Mouse (Mus musculus): ENCODE results near the gene Aldh3b1. TPM values are rescaled to one million over a fixed set of nuclear protein-coding genes. Genes with fewer than 3 reads are reported as not detected.
"Not testable (repeated sequence)": the region's sequence is repeated elsewhere in the genome, so short reads cannot be mapped to it uniquely, and the experiment has no call there.

The Aldh3b1 gene
- polyA plus RNA-seq, 1 experiment from 2014 or later = 1.3 TPM

GRCm38 (mm10) chr19:3957296-3958036, 27.9 kb upstream of the Aldh3b1 start:
- H3K4me1 ChIP-seq; H3K9me3 ChIP-seq; H3K27me3 ChIP-seq; H3K4me3 ChIP-seq; H3K4me2 ChIP-seq (replicated peaks); H3K27ac ChIP-seq; H3K36me3 ChIP-seq; H3K9ac ChIP-seq; ATAC-seq (ENCODE audit: low FRiP score, low read depth): not testable (repeated sequence)
- WGBS = 72% methylated on average over 5 of the region's 5 CpGs

GRCm38 (mm10) chr19:3955804-3956203, 26.2 kb upstream of the Aldh3b1 start:
- no peak overlapping the region for H3K4me3 ChIP-seq
- WGBS = 49% methylated on average over 4 of the region's 4 CpGs
- H3K9me3 ChIP-seq = no peaks in the 10 kb centered on the region
- no peak overlapping the region for H3K27ac ChIP-seq
- no peak overlapping the region for H3K4me2 ChIP-seq (replicated peaks)
- H3K9ac ChIP-seq = no peak overlapping the region
- no peaks in the 10 kb centered on the region for H3K36me3 ChIP-seq
- no peaks in the 10 kb centered on the region for H3K27me3 ChIP-seq
- H3K4me1 ChIP-seq = no peaks in the 10 kb centered on the region
- ATAC-seq (ENCODE audit: low FRiP score, low read depth) = no peak

GRCm38 (mm10) chr19:3955033-3955432, 25.4 kb upstream of the Aldh3b1 start:
- Histone ChIP-seq H3K36me3 (no peaks in the 10 kb centered on the region), H3K4me3 (no peak overlapping the region), H3K27me3 (no peaks in the 10 kb centered on the region), H3K27ac (no peak overlapping the region), H3K9me3 (no peaks in the 10 kb centered on the region), H3K4me1 (no peaks in the 10 kb centered on the region), H3K9ac (no peak overlapping the region), H3K4me2 (replicated peaks) (no peak overlapping the region)
- WGBS = 71% methylated on average over 3 of the region's 3 CpGs
- ATAC-seq (ENCODE audit: low FRiP score, low read depth) = no peak

- Histone ChIP-seq H3K27me3 (no peaks in the 10 kb centered on the region), H3K4me1 (no peaks in the 10 kb centered on the region), H3K4me2 (replicated peaks) (no peak overlapping the region), H3K27ac (no peak overlapping the region), H3K4me3 (no peak overlapping the region), H3K9ac (no peak overlapping the region), H3K36me3 (no peaks in the 10 kb centered on the region), H3K9me3 (no peaks in the 10 kb centered on the region)
- 65% methylated on average over 1 of the region's 1 CpGs for WGBS
- ATAC-seq (ENCODE audit: low FRiP score, low read depth) = no peak
Measured at GRCm38 (mm10) chr19:3952099-3952498, 22.5 kb upstream of the Aldh3b1 start.

- H3K27me3 ChIP-seq = no peaks in the 10 kb centered on the region
- H3K27ac ChIP-seq = no peak overlapping the region
- no peak overlapping the region for H3K4me2 ChIP-seq (replicated peaks)
- ATAC-seq (ENCODE audit: low FRiP score, low read depth) = no peak
- no peaks in the 10 kb centered on the region for H3K9me3 ChIP-seq
- H3K9ac ChIP-seq = no peak overlapping the region
- H3K4me1 ChIP-seq = no peaks in the 10 kb centered on the region
- no peaks in the 10 kb centered on the region for H3K36me3 ChIP-seq
- no peak overlapping the region for H3K4me3 ChIP-seq
Measured at GRCm38 (mm10) chr19:3951461-3951860, 21.9 kb upstream of the Aldh3b1 start.

GRCm38 (mm10) chr19:3950331-3950730, 20.7 kb upstream of the Aldh3b1 start:
- Histone ChIP-seq H3K4me3 (no peak overlapping the region), H3K36me3 (no peaks in the 10 kb centered on the region), H3K27ac (no peak overlapping the region), H3K4me1 (no peaks in the 10 kb centered on the region), H3K9ac (no peak overlapping the region), H3K9me3 (no peaks in the 10 kb centered on the region), H3K4me2 (replicated peaks) (no peak overlapping the region), H3K27me3 (no peaks in the 10 kb centered on the region)
- ATAC-seq (ENCODE audit: low FRiP score, low read depth) = no peak
- WGBS = 76% methylated on average over 3 of the region's 3 CpGs

GRCm38 (mm10) chr19:3948546-3948945, 18.9 kb upstream of the Aldh3b1 start:
- no peak for ATAC-seq (ENCODE audit: low FRiP score, low read depth)
- no peak overlapping the region for H3K9ac ChIP-seq
- 68% methylated on average over 14 of the region's 14 CpGs for whole genome bisulfite sequencing
- H3K4me2 ChIP-seq (replicated peaks) = no peak overlapping the region
- no peak overlapping the region for H3K27ac ChIP-seq
- H3K4me1 ChIP-seq = no peaks in the 10 kb centered on the region
- H3K27me3 ChIP-seq = peaks cover 6% of the 10 kb centered on the region; the same call in 1 of the 2 replicates
- no peaks in the 10 kb centered on the region for H3K9me3 ChIP-seq
- no peaks in the 10 kb centered on the region for H3K36me3 ChIP-seq
- H3K4me3 ChIP-seq = no peak overlapping the region

- Histone ChIP-seq H3K27ac (no peak overlapping the region), H3K27me3 (peaks cover 12% of the 10 kb centered on the region; the same call in 1 of the 2 replicates), H3K4me1 (no peaks in the 10 kb centered on the region), H3K9me3 (no peaks in the 10 kb centered on the region), H3K36me3 (no peaks in the 10 kb centered on the region), H3K4me2 (replicated peaks) (no peak overlapping the region), H3K4me3 (no peak overlapping the region), H3K9ac (no peak overlapping the region)
- no peak for ATAC-seq (ENCODE audit: low FRiP score, low read depth)
- 74% methylated on average over 3 of the region's 3 CpGs for WGBS
Measured at GRCm38 (mm10) chr19:3947813-3948212, 18.2 kb upstream of the Aldh3b1 start.

- H3K9me3 ChIP-seq = no peaks in the 10 kb centered on the region
- no peaks in the 10 kb centered on the region for H3K36me3 ChIP-seq
- no peak overlapping the region for H3K27ac ChIP-seq
- peaks cover 15% of the 10 kb centered on the region; the same call in 1 of the 2 replicates for H3K27me3 ChIP-seq
- H3K4me1 ChIP-seq = no peaks in the 10 kb centered on the region
- H3K4me3 ChIP-seq = no peak overlapping the region
- peak; percentile 64 for ATAC-seq (ENCODE audit: low FRiP score, low read depth)
- 15% methylated on average over 2 of the region's 2 CpGs for WGBS
- no peak overlapping the region for H3K4me2 ChIP-seq (replicated peaks)
- H3K9ac ChIP-seq = no peak overlapping the region
Measured at GRCm38 (mm10) chr19:3946715-3947114, 17.1 kb upstream of the Aldh3b1 start.

GRCm38 (mm10) chr19:3945872-3946564, 16.4 kb upstream of the Aldh3b1 start:
- Histone ChIP-seq H3K9me3 (no peaks in the 10 kb centered on the region), H3K4me2 (replicated peaks) (no peak overlapping the region), H3K4me3 (no peak overlapping the region), H3K27me3 (peaks cover 15% of the 10 kb centered on the region; the same call in 1 of the 2 replicates), H3K27ac (no peak overlapping the region), H3K36me3 (no peaks in the 10 kb centered on the region), H3K4me1 (no peaks in the 10 kb centered on the region), H3K9ac (no peak overlapping the region)
- WGBS = 31% methylated on average over 10 of the region's 10 CpGs
- no peak for ATAC-seq (ENCODE audit: low FRiP score, low read depth)

- no peak for ATAC-seq (ENCODE audit: low FRiP score, low read depth)
- H3K36me3 ChIP-seq = no peaks in the 10 kb centered on the region
- H3K4me1 ChIP-seq = no peaks in the 10 kb centered on the region
- 0 out of 2 replicates have a peak overlapping the region, but pooled peaks have one; percentile 25 for H3K9ac ChIP-seq
- 28% methylated on average over 27 of the region's 27 CpGs for WGBS
- peak overlapping the region; percentile 36 for H3K4me2 ChIP-seq (replicated peaks)
- H3K27me3 ChIP-seq = peaks cover 15% of the 10 kb centered on the region; the same call in 1 of the 2 replicates
- H3K9me3 ChIP-seq = no peaks in the 10 kb centered on the region
- H3K4me3 ChIP-seq = no peak overlapping the region
- no peak overlapping the region for H3K27ac ChIP-seq
Measured at GRCm38 (mm10) chr19:3942986-3943735, 13.6 kb upstream of the Aldh3b1 start.

- no peaks in the 10 kb centered on the region for H3K9me3 ChIP-seq
- H3K4me1 ChIP-seq = no peaks in the 10 kb centered on the region
- no peak overlapping the region for H3K4me3 ChIP-seq
- no peak overlapping the region for H3K27ac ChIP-seq
- WGBS = 83% methylated on average over 7 of the region's 7 CpGs
- peaks cover 15% of the 10 kb centered on the region; the same call in 1 of the 2 replicates for H3K27me3 ChIP-seq
- no peaks in the 10 kb centered on the region for H3K36me3 ChIP-seq
- no peak overlapping the region for H3K4me2 ChIP-seq (replicated peaks)
- H3K9ac ChIP-seq = no peak overlapping the region
- no peak for ATAC-seq (ENCODE audit: low FRiP score, low read depth)
Measured at GRCm38 (mm10) chr19:3942315-3942714, 12.7 kb upstream of the Aldh3b1 start.

Data from limb, embryonic 13.5 days (tissue).